Mouse (Mus musculus) liver, postnatal 0 days (tissue): ENCODE results near the gene Ahsg.

Source experiments
- CTCF ChIP-seq: sonication (generic); IDR thresholded peaks from 2 replicates; pipeline ENCODE4 v1.5.1; 2016; ENCODE audit warnings: antibody characterized with exemption, low read depth
- EP300 ChIP-seq: IDR thresholded peaks from 2 replicates; pipeline ENCODE4 v1.6.1; 2016; ENCODE audit warnings: antibody characterized with exemption, low read depth, mild to moderate bottlenecking

DNA sequence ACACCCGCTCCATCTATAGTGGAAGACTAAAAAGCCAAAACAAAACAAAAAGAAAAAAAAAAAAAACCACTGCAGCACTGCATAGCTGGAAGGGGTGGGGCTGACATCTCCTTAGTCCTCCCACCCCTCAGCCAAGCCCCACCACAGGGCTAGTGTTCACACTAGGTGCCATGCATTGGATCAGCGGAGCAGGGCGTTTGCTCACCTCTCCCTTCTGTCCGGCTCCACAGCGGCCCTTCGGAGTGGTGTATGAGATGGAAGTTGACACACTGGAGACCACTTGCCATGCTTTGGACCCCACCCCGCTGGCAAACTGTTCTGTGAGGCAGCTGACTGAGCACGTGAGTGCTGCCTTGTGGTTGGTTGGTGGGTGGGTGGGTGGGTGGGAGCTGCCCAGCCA, 3.0 kb downstream of the Ahsg start:
- TF ChIP-seq CTCF (no peak), EP300 (no peak)
